Mouse (Mus musculus) left cerebral cortex, postnatal 25 days (tissue): ENCODE data around the gene Mief1. TPM values are rescaled to one million over a fixed set of nuclear protein-coding genes. Genes with fewer than 3 reads are reported as not detected.
A peak's percentile ranks its signal among the peaks of the same experiment; 100 is the strongest.

Source experiments
- DNase-seq, 2 experiments: peaks; one replicate each; pipeline ENCODE4 v3.0.0; 2022; ENCODE audit warnings: low spot score in 2 of 2, mixed read lengths in 1 of 2
- intact Hi-C: fragments of 180-260 bp; cut with DNase I; formaldehyde crosslinking; loops from one replicate; pipeline ENCODE4 v1.15.1; 2025
- total RNA-seq, 2 experiments: library from RNA; stranded (reverse); gene quantifications; 2 replicates each; pipeline ENCODE4 v1.2.3; 2021

Mief1 gene
- total RNA-seq, 2 experiments from 2014 or later: 32.4 to 35.5 TPM

- DNase-seq: peak in 1 of 2 experiments; percentile 38
- intact Hi-C loops: no loop called here
Observed at GRCm38 (mm10) chr15:80258240-80259170, 24.7 kb downstream of the Mief1 start.

GRCm38 (mm10) chr15:80259406-80260045 lies 25.7 kb downstream of the Mief1 start:
- DNase-seq: no peak
- intact Hi-C loops: loop anchor here (5.0 kb wide), 1 partner anchor 32 kb away; no protein-coding TSS in a partner anchor

- intact Hi-C loops: loop anchor here (5.0 kb wide), 1 partner anchor 33 kb away; no protein-coding TSS in a partner anchor
- peak; percentile 82 to 85 for DNase-seq
Observed at GRCm38 (mm10) chr15:80260677-80261076, 26.9 kb downstream of the Mief1 start.

- no peak for DNase-seq
- intact Hi-C loops: loop anchor here (5.0 kb wide), 1 partner anchor 34 kb away; no protein-coding TSS in a partner anchor
Observed at GRCm38 (mm10) chr15:80261100-80261499, 27.3 kb downstream of the Mief1 start.

- intact Hi-C loops: loop anchor here (5.0 kb wide), 1 partner anchor 37 kb away; no protein-coding TSS in a partner anchor
- peak; percentile 86 to 92 for DNase-seq
Observed at GRCm38 (mm10) chr15:80263610-80264575, 30.1 kb downstream of the Mief1 start, which contains the start of gene Rps19bp1. Gene Rps19bp1, minus strand, starts transcription at chr15:80264315.

- peak; percentile 89 to 91 for DNase-seq
- intact Hi-C loops: loop anchor here (1.0 to 2.0 kb wide), 2 partner anchors 427 to 438 kb away; no protein-coding TSS in a partner anchor
Observed at GRCm38 (mm10) chr15:80266281-80266680, 32.5 kb downstream of the Mief1 start.

- DNase-seq: no peak
- intact Hi-C loops: loop anchor here (2.0 kb wide), 1 partner anchor 427 kb away; no protein-coding TSS in a partner anchor
Observed at GRCm38 (mm10) chr15:80271858-80272396, 38.1 kb downstream of the Mief1 start.

- intact Hi-C loops: no loop called here
- no peak for DNase-seq
Observed at GRCm38 (mm10) chr15:80277107-80277506, 43.3 kb downstream of the Mief1 start.

GRCm38 (mm10) chr15:80277625-80278024 lies 43.8 kb downstream of the Mief1 start:
- DNase-seq: no peak

GRCm38 (mm10) chr15:80278121-80278759 lies 44.4 kb downstream of the Mief1 start:
- intact Hi-C loops: loop anchor here (2.0 kb wide), 1 partner anchor 357 kb away; no protein-coding TSS in a partner anchor
- DNase-seq: peak in 1 of 2 experiments; percentile 95

More at GRCm38 (mm10) chr15:80277625-80278024, 43.8 kb downstream of the Mief1 start:
- intact Hi-C loops: loop anchor here (2.0 kb wide), 1 partner anchor 357 kb away; no protein-coding TSS in a partner anchor

GRCm38 (mm10) chr15:80279053-80279452 lies 45.2 kb downstream of the Mief1 start:
- intact Hi-C loops: loop anchor here (2.0 kb wide), 1 partner anchor 356 kb away; no protein-coding TSS in a partner anchor
- peak in 1 of 2 experiments; percentile 23 for DNase-seq

- intact Hi-C loops: no loop called here
- DNase-seq: peak in 1 of 2 experiments; percentile 47
Observed at GRCm38 (mm10) chr15:80280646-80281045, 46.8 kb downstream of the Mief1 start.

- intact Hi-C loops: loop anchor here (5.0 kb wide), 3 partner anchors 245 to 405 kb away; no protein-coding TSS in a partner anchor
Observed at GRCm38 (mm10) chr15:80286851-80287415, 53.1 kb downstream of the Mief1 start, which contains the start of gene Cacna1i. Gene Cacna1i, plus strand, starts transcription at chr15:80287238.

GRCm38 (mm10) chr15:80288036-80288435 lies 54.2 kb downstream of the Mief1 start:
- DNase-seq: peak; percentile 17 to 21
- intact Hi-C loops: loop anchor here (5.0 kb wide), 3 partner anchors 244 to 404 kb away; no protein-coding TSS in a partner anchor

More at GRCm38 (mm10) chr15:80286851-80287415, 53.1 kb downstream of the Mief1 start, which contains the start of gene Cacna1i:
- DNase-seq: peak; percentile 65 to 76

- peak; percentile 72 to 89 for DNase-seq
- intact Hi-C loops: loop anchor here (5.0 kb wide), 3 partner anchors 243 to 403 kb away; no protein-coding TSS in a partner anchor
Observed at GRCm38 (mm10) chr15:80289436-80289835, 55.6 kb downstream of the Mief1 start.

- no peak for DNase-seq
- intact Hi-C loops: no loop called here
Observed at GRCm38 (mm10) chr15:80297146-80297545, 63.3 kb downstream of the Mief1 start.
